Mouse (Mus musculus) CD8-positive naive resting alpha-beta T cell, adult 2 months (primary cell): Measurements from ENCODE around the gene Bsdc1.

Experiments
- DNase-seq, 2 experiments: peaks; one replicate each; pipeline ENCODE4 v3.0.0; 2022; ENCODE audit warnings: low read depth in 2 of 2, low spot score in 2 of 2

The Bsdc1 gene

GRCm38 (mm10) chr4:129479863-129480262 is 18.5 kb downstream of the Bsdc1 start:
- DNase-seq = no peak

- DNase-seq = no peak
Observed at GRCm38 (mm10) chr4:129481090-129481489, 19.7 kb downstream of the Bsdc1 start.

- DNase-seq = peak in 1 of 2 experiments; percentile 11
Observed at GRCm38 (mm10) chr4:129490972-129491880, 29.8 kb downstream of the Bsdc1 start, which contains the start of the genes Tssk3 and Fam229a. Gene Tssk3 (minus strand): TSS chr4:129491022. Gene Fam229a (plus strand): TSS chr4:129491190.

GRCm38 (mm10) chr4:129494681-129495080 is 33.3 kb downstream of the Bsdc1 start:
- no peak for DNase-seq

- no peak for DNase-seq
Observed at GRCm38 (mm10) chr4:129495672-129496562, 34.5 kb downstream of the Bsdc1 start.

DNA sequence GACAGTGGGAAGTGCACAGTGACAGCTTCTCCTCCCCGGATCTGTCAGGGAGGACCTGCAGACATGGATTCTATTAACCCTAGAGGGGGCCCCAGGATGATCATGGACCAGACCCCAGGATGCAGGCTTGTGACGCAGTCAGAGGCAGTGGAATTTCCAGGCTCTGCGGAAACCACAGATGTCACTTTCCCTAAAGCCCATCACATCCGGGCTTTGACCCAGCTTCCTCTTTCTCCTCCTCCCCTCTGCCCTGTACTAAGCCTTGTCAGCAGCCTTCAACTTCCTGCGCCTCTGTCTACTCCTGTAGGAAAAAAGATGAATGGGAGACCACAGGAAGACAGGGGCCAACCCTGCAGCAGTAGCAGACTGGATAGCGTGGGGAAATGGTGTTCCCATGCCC is 35.2 kb downstream of the Bsdc1 start:
- DNase-seq = no peak

DNA sequence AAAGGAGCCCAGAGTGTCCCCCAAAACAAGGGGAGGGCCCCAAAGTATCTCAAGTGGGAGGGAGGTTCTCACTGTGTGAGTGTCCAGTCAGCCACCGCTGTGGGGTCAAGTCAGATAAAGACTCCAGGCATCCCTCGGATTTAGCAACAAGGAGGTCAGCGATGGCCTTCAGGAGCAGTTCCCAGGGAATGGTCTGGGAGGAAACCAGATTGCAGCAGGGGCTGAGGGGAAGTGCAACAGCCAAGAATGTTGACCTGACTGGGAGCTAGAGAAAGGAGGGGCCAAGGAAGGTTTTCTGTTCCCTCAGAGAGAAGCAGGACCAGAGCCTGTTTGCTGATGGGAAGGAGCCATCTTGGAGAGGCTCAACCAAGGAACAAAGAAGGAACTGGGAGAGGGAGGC is 37.6 kb downstream of the Bsdc1 start:
- no peak for DNase-seq

DNA sequence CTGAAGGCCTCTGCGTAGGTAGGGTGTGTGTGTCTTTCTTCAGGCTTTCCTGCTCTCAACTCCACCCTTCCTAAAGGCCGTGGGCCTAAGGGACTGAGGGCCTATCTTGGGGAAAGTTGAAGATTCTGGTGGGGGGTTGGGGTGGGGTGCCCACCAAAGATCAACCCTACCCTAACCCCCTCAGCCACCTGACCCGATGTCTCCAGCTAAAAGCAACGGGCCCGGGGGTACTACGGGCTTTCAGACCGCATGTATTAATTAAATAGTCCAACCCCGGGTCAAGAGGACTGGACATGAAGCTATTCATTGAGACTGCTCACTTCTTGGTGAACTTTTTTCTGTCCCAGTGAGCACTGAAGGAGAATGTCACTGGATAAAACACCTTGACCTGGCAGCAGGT is 38.6 kb downstream of the Bsdc1 start:
- no peak for DNase-seq

DNA sequence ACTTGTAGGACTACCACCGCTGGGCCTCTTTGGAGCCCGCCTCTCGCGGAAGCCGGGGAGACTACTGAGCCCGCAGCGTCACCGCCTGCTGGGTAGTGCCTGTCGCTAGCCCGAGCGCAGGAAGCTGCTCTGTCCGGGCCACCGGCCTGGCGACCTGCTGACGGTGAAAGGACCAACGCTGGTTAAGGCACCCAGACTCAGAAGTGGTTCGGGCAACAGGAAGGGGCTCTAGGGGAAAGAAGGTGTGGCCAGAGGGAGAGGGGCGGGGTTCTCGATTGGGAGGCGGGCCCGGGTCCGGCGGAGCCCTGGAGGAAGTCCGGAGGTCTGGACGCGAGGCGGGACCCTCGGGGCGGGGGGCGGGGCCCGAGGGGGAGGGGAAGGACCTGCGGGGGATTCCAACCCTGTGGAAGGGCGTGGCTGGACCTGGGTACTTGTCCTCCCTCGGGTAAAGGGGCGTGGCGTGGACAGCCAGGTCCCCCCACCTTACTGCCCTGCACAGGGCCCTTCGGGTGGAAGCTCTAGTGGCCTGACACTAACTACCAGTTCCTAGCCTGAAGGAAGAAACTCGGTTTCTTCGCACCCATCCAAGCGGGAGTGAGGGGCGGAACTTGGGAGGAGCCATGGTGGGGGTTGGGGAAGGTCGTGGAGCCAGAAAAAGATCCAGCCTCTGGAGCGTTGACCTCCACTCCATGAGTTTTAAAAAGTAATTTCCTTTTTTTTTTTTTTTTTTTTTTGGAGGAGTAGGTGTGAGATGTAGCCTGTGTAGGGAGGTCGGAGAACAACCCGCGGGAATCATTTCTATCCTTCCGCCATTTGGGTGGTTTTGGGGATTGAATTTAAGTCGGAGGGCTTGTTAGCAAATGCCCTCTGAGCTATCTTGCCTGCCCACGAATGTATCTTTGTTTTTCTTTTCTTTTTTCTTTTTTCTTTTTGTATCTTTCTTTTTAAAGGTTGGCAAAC is 39.5 kb downstream of the Bsdc1 start:
- DNase-seq = peak; percentile 46 to 54

GRCm38 (mm10) chr4:129502327-129502888 is 41.0 kb downstream of the Bsdc1 start:
- DNase-seq = no peak

- no peak for DNase-seq
Observed at GRCm38 (mm10) chr4:129502901-129503444, 41.6 kb downstream of the Bsdc1 start.

DNA sequence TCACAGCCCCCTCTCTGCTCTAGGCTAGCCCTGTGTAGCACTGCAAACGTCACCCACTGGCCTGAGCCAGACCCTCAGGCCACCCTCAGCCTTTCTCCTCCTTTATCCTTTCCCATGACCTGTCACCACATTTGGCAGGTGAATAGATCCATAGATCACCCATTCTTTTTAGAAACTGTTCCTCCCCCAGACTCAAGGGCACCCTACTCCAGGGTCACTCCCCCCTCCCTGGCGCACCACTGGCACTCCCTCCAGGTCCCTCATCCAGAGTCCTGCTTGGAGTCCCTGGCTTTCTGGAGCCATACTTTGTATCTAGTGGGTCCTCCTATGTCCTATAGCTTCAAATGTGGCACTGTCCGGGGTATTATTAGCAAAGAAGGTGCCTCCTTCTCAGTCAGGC is 44.1 kb downstream of the Bsdc1 start:
- no peak for DNase-seq

GRCm38 (mm10) chr4:129507434-129508236 is 46.3 kb downstream of the Bsdc1 start:
- DNase-seq = no peak

GRCm38 (mm10) chr4:129508237-129508515 is 46.8 kb downstream of the Bsdc1 start:
- DNase-seq = no peak

DNA sequence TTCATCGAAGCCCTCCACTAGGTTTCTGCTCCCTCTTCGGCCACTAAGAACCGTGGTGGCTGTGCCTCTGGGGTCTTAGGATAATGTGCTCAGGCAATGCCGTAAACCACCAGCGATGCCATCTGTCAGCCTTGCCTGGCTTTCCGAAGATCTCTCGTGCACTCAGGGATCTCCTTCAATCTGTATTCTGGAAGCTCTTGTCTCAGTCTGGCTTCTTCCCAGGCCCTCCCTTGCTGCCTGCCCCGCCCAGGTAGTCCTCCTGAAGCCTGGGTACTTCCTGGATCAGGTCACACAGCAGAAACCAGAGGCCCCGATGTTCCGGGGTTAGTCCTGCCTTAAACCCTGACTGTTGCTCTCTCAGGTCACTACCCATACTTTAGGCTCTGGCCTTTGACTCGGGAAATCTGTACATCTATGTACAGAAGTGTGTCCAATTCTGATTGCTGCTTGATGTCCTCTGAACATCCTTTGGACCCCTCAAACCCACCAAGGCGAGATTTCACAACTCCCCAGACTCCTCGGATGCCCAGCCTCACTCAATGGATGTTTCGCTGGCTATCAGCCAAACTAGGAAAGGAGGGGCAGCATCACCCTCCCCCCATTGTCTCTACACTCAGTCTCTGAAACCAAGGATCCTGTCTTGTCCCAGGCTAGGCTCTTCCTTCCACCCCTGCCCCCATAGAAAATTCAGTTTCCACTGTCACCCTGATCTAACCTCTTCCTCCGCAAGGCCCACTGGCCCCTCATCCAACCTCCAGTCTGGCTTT is 47.6 kb downstream of the Bsdc1 start:
- no peak for DNase-seq

DNA sequence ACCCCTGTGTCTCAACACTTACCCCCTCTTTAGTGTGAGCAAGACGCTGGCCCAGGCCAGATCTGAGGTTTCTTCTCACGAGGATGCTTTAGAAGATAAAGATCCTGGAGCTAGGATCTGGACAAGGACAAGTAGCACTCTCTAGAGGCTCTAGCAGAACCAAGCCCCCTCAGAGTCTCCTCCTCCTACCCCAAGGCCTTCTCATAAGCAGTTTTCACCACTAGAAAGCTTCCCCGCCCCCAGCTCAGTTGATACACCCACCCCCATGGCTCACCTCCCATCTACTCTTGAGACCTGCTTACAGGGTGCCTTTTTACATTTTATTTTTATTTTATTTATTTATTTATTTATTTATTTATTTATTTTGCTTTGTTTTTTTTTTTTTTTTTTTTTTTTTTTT is 48.3 kb downstream of the Bsdc1 start:
- no peak for DNase-seq

DNA sequence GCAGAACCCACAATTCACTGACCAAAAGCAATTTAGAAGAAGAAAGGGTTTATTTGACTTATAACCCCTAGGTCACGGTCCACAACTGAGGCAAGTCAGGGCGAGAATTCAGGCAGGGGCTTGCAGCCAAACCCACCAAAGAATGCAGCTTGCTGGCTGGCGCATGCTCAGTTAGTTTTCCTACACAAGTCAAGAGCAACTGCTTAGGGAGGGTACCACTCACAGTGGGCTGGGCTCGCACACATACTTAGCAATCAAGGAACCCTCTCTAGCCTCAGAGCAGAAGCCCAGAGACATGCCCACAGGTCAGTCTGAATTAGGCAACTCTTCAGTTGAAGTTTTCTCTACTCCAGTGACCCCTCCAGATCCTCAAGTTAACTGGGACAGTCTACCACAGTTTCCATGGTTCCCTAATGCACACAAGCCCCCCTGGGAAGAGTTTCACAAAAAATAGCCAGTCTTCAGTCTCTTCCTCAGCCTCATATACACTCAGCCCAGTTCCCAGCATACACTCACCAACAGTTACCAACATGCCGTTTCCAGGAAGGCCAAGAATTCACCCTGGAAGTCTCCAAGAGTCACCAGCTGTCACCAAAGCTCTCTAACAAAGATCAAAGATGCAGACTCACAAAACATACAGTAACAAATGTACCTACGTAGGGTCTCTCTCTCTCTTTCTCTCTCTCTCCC is 49.5 kb downstream of the Bsdc1 start:
- no peak for DNase-seq

- no peak for DNase-seq
Observed at GRCm38 (mm10) chr4:129511413-129512096, 50.2 kb downstream of the Bsdc1 start.
